Mouse (Mus musculus): Measurements from ENCODE around the gene Cul3. TPM values are rescaled to one million over a fixed set of nuclear protein-coding genes. Genes with fewer than 3 reads are reported as not detected.
A peak's percentile ranks its signal among the peaks of the same experiment; 100 is the strongest.
"Not testable (repeated sequence)": the region's sequence is repeated elsewhere in the genome, so short reads cannot be mapped to it uniquely, and the experiment has no call there.

The Cul3 gene
- polyA plus RNA-seq, 1 experiment from 2014 or later = 42.4 TPM

DNA sequence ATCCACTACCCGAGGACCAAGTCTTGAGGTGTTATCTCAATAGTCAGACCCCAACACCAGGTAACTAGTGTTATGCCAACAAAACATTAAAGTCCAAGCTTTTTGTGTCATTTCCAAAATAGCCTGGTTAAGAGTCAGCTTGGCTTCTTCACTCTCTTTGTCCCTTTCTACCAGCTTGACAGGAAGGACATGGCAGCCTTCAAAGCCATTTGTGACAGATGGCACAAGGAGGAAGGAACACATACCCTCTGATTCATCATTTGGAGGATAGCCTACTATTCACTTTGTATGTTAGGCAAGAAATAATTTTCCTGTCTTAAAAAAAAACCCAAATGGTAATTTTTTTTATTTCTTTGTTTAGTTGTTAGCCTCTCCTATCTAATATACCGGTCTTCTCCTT is 22.7 kb upstream of the Cul3 start:
- Histone ChIP-seq H3K27ac (ENCODE audit: low read depth, low read length) (no peak overlapping the region), H3K27me3 (ENCODE audit: control insufficient read depth, insufficient read depth, low read length) (no peaks in the 10 kb centered on the region), H3K4me1 (ENCODE audit: control insufficient read depth, insufficient read depth, low read length) (no peaks in the 10 kb centered on the region), H3K4me3 (ENCODE audit: low read depth, low read length) (no peak overlapping the region), H3K4me2 (no peak overlapping the region), H3K9me3 (replicated peaks; ENCODE audit: control insufficient read depth, low read length) (no peaks in the 10 kb centered on the region), H3K36me3 (ENCODE audit: control insufficient read depth, insufficient read depth, low read length) (no peaks in the 10 kb centered on the region), H3K9ac (ENCODE audit: low read depth, low read length) (no peak overlapping the region)
- no peak for ATAC-seq (replicated peaks; ENCODE audit: insufficient number of reproducible peaks, low FRiP score, low TSS enrichment)
- WGBS (ENCODE audit: insufficient replicate concordance) = 77% methylated on average over 2 of the region's 2 CpGs

DNA sequence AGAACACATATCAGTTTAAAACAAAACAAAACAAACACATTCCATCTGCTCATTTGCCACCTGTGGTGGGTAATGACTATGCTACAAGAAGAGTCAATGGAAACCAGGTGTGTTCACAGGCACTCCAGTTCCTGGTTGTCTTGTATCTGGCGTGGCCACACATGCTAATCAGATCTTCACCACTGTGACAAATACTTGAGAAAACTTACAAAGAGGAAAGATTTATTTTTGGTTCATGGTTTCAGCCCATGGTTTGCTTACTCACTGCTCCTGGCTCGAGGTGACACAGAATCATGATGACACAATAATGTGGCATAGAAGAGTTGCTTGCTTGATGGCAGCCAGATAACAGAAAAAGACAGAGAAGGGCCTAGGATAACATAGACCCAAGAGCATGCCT is 22.1 kb upstream of the Cul3 start:
- H3K9me3 ChIP-seq (replicated peaks; ENCODE audit: control insufficient read depth, low read length) = no peaks in the 10 kb centered on the region
- no peaks in the 10 kb centered on the region for H3K36me3 ChIP-seq (ENCODE audit: control insufficient read depth, insufficient read depth, low read length)
- no peak overlapping the region for H3K9ac ChIP-seq (ENCODE audit: low read depth, low read length)
- H3K4me3 ChIP-seq (ENCODE audit: low read depth, low read length) = no peak overlapping the region
- no peak for ATAC-seq (replicated peaks; ENCODE audit: insufficient number of reproducible peaks, low FRiP score, low TSS enrichment)
- H3K4me1 ChIP-seq (ENCODE audit: control insufficient read depth, insufficient read depth, low read length) = no peaks in the 10 kb centered on the region
- no peak overlapping the region for H3K27ac ChIP-seq (ENCODE audit: low read depth, low read length)
- H3K27me3 ChIP-seq (ENCODE audit: control insufficient read depth, insufficient read depth, low read length) = no peaks in the 10 kb centered on the region
- 73% methylated on average over 2 of the region's 2 CpGs for WGBS (ENCODE audit: insufficient replicate concordance)
- H3K4me2 ChIP-seq = no peak overlapping the region

- not testable (repeated sequence) for H3K4me3 ChIP-seq (ENCODE audit: low read depth, low read length); H3K4me1 ChIP-seq (ENCODE audit: control insufficient read depth, insufficient read depth, low read length); H3K4me2 ChIP-seq; H3K36me3 ChIP-seq (ENCODE audit: control insufficient read depth, insufficient read depth, low read length); H3K27ac ChIP-seq (ENCODE audit: low read depth, low read length); H3K27me3 ChIP-seq (ENCODE audit: control insufficient read depth, insufficient read depth, low read length); H3K9ac ChIP-seq (ENCODE audit: low read depth, low read length); ATAC-seq (replicated peaks; ENCODE audit: insufficient number of reproducible peaks, low FRiP score, low TSS enrichment); H3K9me3 ChIP-seq (replicated peaks; ENCODE audit: control insufficient read depth, low read length)
- WGBS (ENCODE audit: insufficient replicate concordance) = 75% methylated on average over 2 of the region's 2 CpGs
Observed at GRCm38 (mm10) chr1:80361771-80362170, 21.5 kb upstream of the Cul3 start.

DNA sequence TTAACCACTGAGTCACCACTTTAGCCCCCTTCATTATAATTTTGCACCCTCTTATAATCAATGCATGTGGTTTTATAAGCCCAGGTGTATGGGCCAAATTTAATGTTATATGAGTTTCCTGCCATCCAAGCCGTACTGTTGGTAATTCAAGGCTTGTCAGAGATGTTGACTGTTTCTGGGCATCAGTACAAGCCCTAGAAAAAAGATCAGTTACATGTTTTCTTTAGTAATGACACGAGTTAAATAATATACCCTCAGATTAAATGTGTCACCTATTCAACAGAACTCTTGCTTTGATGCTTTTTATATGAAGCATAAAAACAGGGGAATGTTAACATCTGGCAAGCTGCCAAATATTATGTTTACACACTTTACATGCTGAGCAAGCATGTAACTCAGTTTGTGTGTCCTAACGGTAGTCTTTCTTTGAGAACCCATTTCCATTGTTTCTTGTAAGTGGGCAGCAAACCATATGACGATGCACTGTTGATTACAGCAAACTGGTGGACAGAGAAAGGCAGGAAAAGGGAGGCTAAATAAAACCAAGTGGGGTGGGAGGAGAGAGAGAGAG is 19.8 kb upstream of the Cul3 start:
- Histone ChIP-seq H3K9me3 (replicated peaks; ENCODE audit: control insufficient read depth, low read length) (no peaks in the 10 kb centered on the region), H3K27me3 (ENCODE audit: control insufficient read depth, insufficient read depth, low read length) (no peaks in the 10 kb centered on the region), H3K9ac (ENCODE audit: low read depth, low read length) (no peak overlapping the region), H3K4me1 (ENCODE audit: control insufficient read depth, insufficient read depth, low read length) (no peaks in the 10 kb centered on the region), H3K4me2 (no peak overlapping the region), H3K27ac (ENCODE audit: low read depth, low read length) (no peak overlapping the region), H3K4me3 (ENCODE audit: low read depth, low read length) (no peak overlapping the region), H3K36me3 (ENCODE audit: control insufficient read depth, insufficient read depth, low read length) (no peaks in the 10 kb centered on the region)
- ATAC-seq (replicated peaks; ENCODE audit: insufficient number of reproducible peaks, low FRiP score, low TSS enrichment) = no peak
- 65% methylated on average over 4 of the region's 4 CpGs for WGBS (ENCODE audit: insufficient replicate concordance)

DNA sequence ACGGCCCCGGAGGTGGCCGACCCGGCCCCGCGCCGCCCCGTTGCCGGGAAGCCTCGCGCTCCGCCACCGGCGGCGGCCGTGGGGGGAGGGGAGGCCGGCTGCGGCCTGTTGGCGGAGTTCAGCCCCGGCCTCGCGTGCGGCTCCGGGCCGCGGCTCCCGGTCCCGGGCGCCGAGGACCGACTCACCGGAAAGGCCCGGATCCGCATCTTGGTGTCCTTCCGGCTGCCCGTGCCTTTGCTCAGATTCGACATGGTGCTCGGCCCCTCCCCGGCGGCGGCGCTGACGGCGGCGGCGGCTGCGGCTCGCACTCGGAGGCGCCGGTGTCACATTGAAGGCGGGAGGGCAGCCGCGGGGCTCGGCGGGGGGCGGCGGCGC is 232 bp downstream of the Cul3 start:
- no peaks in the 10 kb centered on the region for H3K9me3 ChIP-seq (replicated peaks; ENCODE audit: control insufficient read depth, low read length)
- peaks cover 7% of the 10 kb centered on the region for H3K4me1 ChIP-seq (ENCODE audit: control insufficient read depth, insufficient read depth, low read length)
- WGBS (ENCODE audit: insufficient replicate concordance) = 0% methylated on average over 29 of the region's 59 CpGs
- H3K4me3 ChIP-seq (ENCODE audit: low read depth, low read length) = peak overlapping the region; percentile 99
- peak overlapping the region; percentile 83 for H3K4me2 ChIP-seq
- no peaks in the 10 kb centered on the region for H3K27me3 ChIP-seq (ENCODE audit: control insufficient read depth, insufficient read depth, low read length)
- peak; percentile 28; the same call in 1 of the 2 replicates for ATAC-seq (replicated peaks; ENCODE audit: insufficient number of reproducible peaks, low FRiP score, low TSS enrichment)
- H3K36me3 ChIP-seq (ENCODE audit: control insufficient read depth, insufficient read depth, low read length) = no peaks in the 10 kb centered on the region
- H3K9ac ChIP-seq (ENCODE audit: low read depth, low read length) = peak overlapping the region; percentile 97
- peak overlapping the region; percentile 94 for H3K27ac ChIP-seq (ENCODE audit: low read depth, low read length)

- ATAC-seq (replicated peaks; ENCODE audit: insufficient number of reproducible peaks, low FRiP score, low TSS enrichment) = 0 out of 2 replicates have a peak, but pooled peaks have one; percentile 5
Observed at GRCm38 (mm10) chr1:80339425-80340021, 757 bp downstream of the Cul3 start.

GRCm38 (mm10) chr1:80338398-80338797 is 1.9 kb downstream of the Cul3 start:
- H3K9ac ChIP-seq (ENCODE audit: low read depth, low read length) = no peak overlapping the region
- no peaks in the 10 kb centered on the region for H3K27me3 ChIP-seq (ENCODE audit: control insufficient read depth, insufficient read depth, low read length)
- no peak for ATAC-seq (replicated peaks; ENCODE audit: insufficient number of reproducible peaks, low FRiP score, low TSS enrichment)
- 10% methylated on average over 1 of the region's 1 CpGs for WGBS (ENCODE audit: insufficient replicate concordance)
- H3K27ac ChIP-seq (ENCODE audit: low read depth, low read length) = no peak overlapping the region
- peak overlapping the region; percentile 99 for H3K4me3 ChIP-seq (ENCODE audit: low read depth, low read length)
- peak overlapping the region; percentile 83 for H3K4me2 ChIP-seq
- no peaks in the 10 kb centered on the region for H3K36me3 ChIP-seq (ENCODE audit: control insufficient read depth, insufficient read depth, low read length)
- peaks cover 10% of the 10 kb centered on the region for H3K4me1 ChIP-seq (ENCODE audit: control insufficient read depth, insufficient read depth, low read length)
- no peaks in the 10 kb centered on the region for H3K9me3 ChIP-seq (replicated peaks; ENCODE audit: control insufficient read depth, low read length)

More at GRCm38 (mm10) chr1:80339425-80340021, 757 bp downstream of the Cul3 start:
- Histone ChIP-seq H3K9me3 (replicated peaks; ENCODE audit: control insufficient read depth, low read length) (no peaks in the 10 kb centered on the region), H3K27ac (ENCODE audit: low read depth, low read length) (peak overlapping the region; percentile 94), H3K27me3 (ENCODE audit: control insufficient read depth, insufficient read depth, low read length) (no peaks in the 10 kb centered on the region), H3K4me2 (peak overlapping the region; percentile 83), H3K36me3 (ENCODE audit: control insufficient read depth, insufficient read depth, low read length) (no peaks in the 10 kb centered on the region), H3K4me1 (ENCODE audit: control insufficient read depth, insufficient read depth, low read length) (peaks cover 7% of the 10 kb centered on the region), H3K9ac (ENCODE audit: low read depth, low read length) (peak overlapping the region; percentile 97), H3K4me3 (ENCODE audit: low read depth, low read length) (peak overlapping the region; percentile 99)
- under 1% methylated on average over 33 of the region's 33 CpGs for WGBS (ENCODE audit: insufficient replicate concordance)

DNA sequence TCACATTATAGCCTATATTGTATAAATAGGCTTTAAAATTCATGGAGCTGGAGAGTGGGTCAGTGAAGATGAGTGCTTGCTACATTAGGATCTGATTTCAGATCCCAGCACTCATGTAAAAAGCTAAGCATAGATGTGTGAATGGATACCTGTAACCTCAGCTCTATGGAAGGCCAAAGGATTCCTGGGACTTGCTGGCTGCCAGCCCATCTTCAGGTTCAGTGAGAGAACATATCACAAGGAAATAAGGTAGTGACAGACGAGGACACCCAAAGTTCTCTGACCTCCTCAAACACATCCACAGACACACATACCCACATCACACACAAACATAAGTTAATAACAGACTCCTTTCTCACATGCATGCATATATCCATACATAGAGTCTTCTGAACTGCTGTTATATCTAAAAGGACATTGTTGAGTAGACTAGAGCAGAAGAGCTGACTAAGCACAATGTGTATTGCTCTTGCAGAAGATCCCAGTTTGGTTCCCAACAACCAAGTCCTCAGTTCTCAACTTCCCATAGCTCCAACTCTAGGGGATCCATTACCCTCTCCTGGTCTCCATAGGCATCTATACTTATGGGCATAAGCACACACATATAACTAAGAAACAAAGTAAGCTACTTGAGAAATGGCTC is 4.4 kb downstream of the Cul3 start:
- no peak overlapping the region for H3K4me3 ChIP-seq (ENCODE audit: low read depth, low read length)
- H3K36me3 ChIP-seq (ENCODE audit: control insufficient read depth, insufficient read depth, low read length) = no peaks in the 10 kb centered on the region
- H3K27me3 ChIP-seq (ENCODE audit: control insufficient read depth, insufficient read depth, low read length) = no peaks in the 10 kb centered on the region
- H3K9me3 ChIP-seq (replicated peaks; ENCODE audit: control insufficient read depth, low read length) = no peaks in the 10 kb centered on the region
- H3K4me1 ChIP-seq (ENCODE audit: control insufficient read depth, insufficient read depth, low read length) = peaks cover 16% of the 10 kb centered on the region
- WGBS (ENCODE audit: insufficient replicate concordance) = 70% methylated on average over 1 of the region's 1 CpGs
- H3K4me2 ChIP-seq = no peak overlapping the region
- ATAC-seq (replicated peaks; ENCODE audit: insufficient number of reproducible peaks, low FRiP score, low TSS enrichment) = no peak
- H3K27ac ChIP-seq (ENCODE audit: low read depth, low read length) = no peak overlapping the region
- H3K9ac ChIP-seq (ENCODE audit: low read depth, low read length) = no peak overlapping the region
